Mouse (Mus musculus) intestine, embryonic 15.5 days (tissue): ENCODE data around the gene Prss32. TPM values are rescaled to one million over a fixed set of nuclear protein-coding genes. Genes with fewer than 3 reads are reported as not detected.

Source experiments
- ATAC-seq: fragments of 200-750 bp; cut with Nextera tagmentation; 2 replicates; pipeline ENCODE4 v1.8.0; 2017; ENCODE audit warnings: moderate TSS enrichment, moderate library complexity
- H3K27ac ChIP-seq: fragments of 300-500 bp; sonication (generic); 2 replicates; pipeline ENCODE4 v1.5.1; 2015; ENCODE audit warnings: mild to moderate bottlenecking, inconsistent platforms
- H3K27me3 ChIP-seq: fragments of 300-500 bp; sonication (generic); replicated peaks from 2 replicates; pipeline ENCODE4 v1.6.1; 2015; ENCODE audit warnings: inconsistent platforms
- H3K36me3 ChIP-seq: fragments of 300-500 bp; sonication (generic); 2 replicates; pipeline ENCODE4 v1.6.1; 2015; ENCODE audit warnings: inconsistent platforms
- H3K4me1 ChIP-seq: fragments of 300-500 bp; sonication (generic); replicated peaks from 2 replicates; pipeline ENCODE4 v1.6.1; 2015; ENCODE audit warnings: inconsistent platforms
- H3K4me2 ChIP-seq: fragments of 300-500 bp; sonication (generic); replicated peaks from 2 replicates; pipeline ENCODE4 v1.6.1; 2015; ENCODE audit warnings: mild to moderate bottlenecking, inconsistent platforms
- H3K4me3 ChIP-seq: fragments of 300-500 bp; sonication (generic); replicated peaks from 2 replicates; pipeline ENCODE4 v1.5.1; 2015; ENCODE audit warnings: inconsistent platforms
- H3K9ac ChIP-seq: fragments of 300-500 bp; sonication (generic); 2 replicates; pipeline ENCODE4 v1.6.1; 2015; ENCODE audit warnings: inconsistent platforms
- H3K9me3 ChIP-seq: fragments of 300-500 bp; sonication (generic); 2 replicates; pipeline ENCODE4 v1.6.1; 2016; ENCODE audit warnings: inconsistent platforms
- WGBS: fragments of 180-500 bp; shearing (Covaris S2); methylation state at CpG from one replicate; pipeline ENCODE4 v1.1.7; 2015; 5-methylcytosine and 5-hydroxymethylcytosine counted together
- polyA plus RNA-seq: library from polyadenylated mRNA; unstranded; fragments of >200 nt; fragmentation: Nextera tagmentation; extraction: Ambion mirVana; gene quantifications from 2 replicates; pipeline ENCODE4 v1.2.1, GENCODE M21; 2015

Gene Prss32
- polyA plus RNA-seq, 1 experiment from 2014 or later = 5.1 TPM

- no peak overlapping the region for H3K27ac ChIP-seq
- no peaks in the 10 kb centered on the region for H3K4me1 ChIP-seq
- peaks cover 5% of the 10 kb centered on the region; the same call in 1 of the 2 replicates for H3K9me3 ChIP-seq
- H3K9ac ChIP-seq = no peak overlapping the region
- no peaks in the 10 kb centered on the region for H3K27me3 ChIP-seq
- peaks cover 92% of the 10 kb centered on the region for H3K36me3 ChIP-seq
- H3K4me2 ChIP-seq = no peak overlapping the region
- 97% methylated on average over 5 of the region's 5 CpGs for WGBS
- no peak for ATAC-seq
- H3K4me3 ChIP-seq = no peak overlapping the region
Observed at GRCm38 (mm10) chr17:23820731-23821130, 22.9 kb upstream of the Prss32 start.

DNA sequence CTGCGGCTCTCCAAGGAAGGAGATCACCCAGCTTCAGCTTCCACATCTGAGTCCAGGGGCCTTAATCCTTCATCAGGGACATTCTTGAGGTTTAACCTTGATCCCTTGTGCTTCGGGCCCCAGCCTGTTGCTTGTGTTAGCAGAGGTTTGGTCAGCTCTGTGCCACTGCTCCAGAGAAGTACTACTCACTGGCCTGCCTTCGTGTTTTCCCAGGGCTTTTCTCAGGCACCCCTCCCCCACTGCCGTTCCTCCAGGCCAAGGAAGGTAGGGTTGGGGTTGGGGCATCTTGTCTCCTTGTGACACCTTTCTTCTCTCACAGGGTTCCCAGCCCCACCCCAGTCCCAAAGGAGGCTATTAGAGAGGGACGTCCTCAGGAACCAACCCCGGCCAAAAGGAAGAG is 21.6 kb upstream of the Prss32 start:
- no peaks in the 10 kb centered on the region for H3K27me3 ChIP-seq
- peaks cover 5% of the 10 kb centered on the region; the same call in 1 of the 2 replicates for H3K9me3 ChIP-seq
- no peak overlapping the region for H3K27ac ChIP-seq
- no peaks in the 10 kb centered on the region; the same call in 1 of the 2 replicates for H3K4me1 ChIP-seq
- H3K36me3 ChIP-seq = peaks cover 86% of the 10 kb centered on the region
- H3K4me2 ChIP-seq = no peak overlapping the region
- H3K4me3 ChIP-seq = no peak overlapping the region
- H3K9ac ChIP-seq = no peak overlapping the region
- WGBS = 59% methylated on average over 6 of the region's 6 CpGs
- no peak for ATAC-seq

GRCm38 (mm10) chr17:23823018-23823417 is 20.6 kb upstream of the Prss32 start:
- no peak overlapping the region for H3K4me3 ChIP-seq
- 82% methylated on average over 16 of the region's 16 CpGs for WGBS
- H3K27ac ChIP-seq = no peak overlapping the region; the same call in 1 of the 2 replicates
- H3K9me3 ChIP-seq = peaks cover 5% of the 10 kb centered on the region; the same call in 1 of the 2 replicates
- 0 out of 2 replicates have a peak, but pooled peaks have one; percentile 10 for ATAC-seq
- H3K9ac ChIP-seq = no peak overlapping the region
- no peak overlapping the region for H3K4me2 ChIP-seq
- peaks cover 5% of the 10 kb centered on the region for H3K4me1 ChIP-seq
- H3K27me3 ChIP-seq = no peaks in the 10 kb centered on the region
- H3K36me3 ChIP-seq = peaks cover 76% of the 10 kb centered on the region

DNA sequence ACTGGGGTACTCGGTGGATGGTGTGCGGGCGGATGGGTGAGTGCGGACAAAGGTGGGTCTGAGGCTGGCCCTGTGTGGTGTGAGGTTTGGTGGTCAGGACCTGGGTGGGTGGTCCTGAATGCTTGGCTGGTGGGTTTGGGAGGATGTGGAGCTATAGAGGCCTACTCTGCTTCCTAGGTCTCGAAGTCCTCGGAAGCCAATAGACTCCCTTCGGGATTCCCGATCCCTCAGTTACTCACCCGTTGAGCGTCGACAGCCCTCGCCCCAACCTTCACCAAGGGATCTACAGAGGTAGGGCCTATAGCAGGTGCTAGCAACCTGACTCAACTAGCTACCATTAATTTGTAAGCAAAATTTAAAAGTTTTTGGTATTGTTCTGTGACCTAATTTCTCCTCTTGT is 20.0 kb upstream of the Prss32 start:
- peak; percentile 13; the same call in 1 of the 2 replicates for ATAC-seq
- no peak overlapping the region for H3K4me2 ChIP-seq
- no peak overlapping the region for H3K4me3 ChIP-seq
- H3K36me3 ChIP-seq = peaks cover 70% of the 10 kb centered on the region
- WGBS = 91% methylated on average over 12 of the region's 12 CpGs
- H3K27ac ChIP-seq = no peak overlapping the region; the same call in 1 of the 2 replicates
- H3K9me3 ChIP-seq = peaks cover 5% of the 10 kb centered on the region; the same call in 1 of the 2 replicates
- no peaks in the 10 kb centered on the region for H3K27me3 ChIP-seq
- H3K4me1 ChIP-seq = peaks cover 5% of the 10 kb centered on the region
- H3K9ac ChIP-seq = no peak overlapping the region

DNA sequence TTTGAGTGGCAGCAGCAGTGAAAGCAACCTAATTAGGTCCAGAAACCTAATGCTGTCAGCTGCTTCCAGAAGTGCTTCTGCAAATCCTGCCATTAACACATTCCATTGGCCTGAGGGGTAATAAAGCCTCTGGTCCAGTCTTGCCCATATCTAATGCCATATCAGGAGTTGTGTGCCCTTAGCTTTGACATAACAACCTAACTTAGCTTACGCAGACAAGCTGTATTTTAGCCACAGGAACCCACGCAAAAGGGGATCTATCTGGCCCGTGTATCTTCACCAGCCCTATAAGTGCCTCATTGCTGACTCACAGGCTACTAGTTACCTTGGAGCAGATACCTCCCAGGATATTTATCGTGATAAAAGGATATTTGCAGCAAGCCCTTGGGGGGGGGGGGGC is 18.1 kb upstream of the Prss32 start:
- peaks cover 51% of the 10 kb centered on the region for H3K36me3 ChIP-seq
- peaks cover 5% of the 10 kb centered on the region for H3K4me1 ChIP-seq

DNA sequence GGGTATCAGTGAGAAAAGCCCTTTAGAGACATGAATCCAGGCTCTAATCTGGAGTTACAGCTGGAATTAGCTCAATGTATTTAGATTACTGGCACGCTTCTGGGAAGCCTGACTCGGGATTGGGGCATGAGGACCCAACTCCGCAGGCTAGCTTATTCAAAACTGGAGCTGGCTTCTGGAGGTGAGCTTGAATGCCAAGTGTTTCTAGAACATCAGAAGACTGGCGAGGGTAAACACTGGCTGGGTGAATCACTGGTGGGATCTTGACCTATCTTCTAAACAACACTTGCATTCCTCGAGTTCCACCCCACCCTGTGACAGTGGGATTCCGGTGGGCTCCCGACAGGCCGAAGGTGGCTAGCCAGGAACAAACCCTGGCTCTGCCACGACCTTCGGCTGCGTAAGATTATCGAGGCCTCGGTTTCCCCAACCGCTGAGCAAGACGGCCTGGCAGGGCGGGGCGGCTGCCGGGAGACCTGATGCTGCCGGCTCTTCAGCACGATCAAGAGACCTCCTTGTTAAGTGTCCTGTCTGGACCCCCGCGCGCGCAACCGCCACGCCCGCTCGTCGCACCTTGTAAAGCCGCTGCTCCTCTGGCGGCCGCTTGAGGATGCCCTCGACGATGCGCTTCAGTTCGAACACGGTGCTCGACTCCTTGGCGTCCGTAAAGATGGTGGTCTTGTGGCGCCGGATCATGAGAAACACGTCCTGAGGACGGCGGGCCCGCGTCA is 15.2 kb upstream of the Prss32 start:
- 0 out of 2 replicates have a peak, but pooled peaks cover 2% of the 10 kb centered on the region for H3K27me3 ChIP-seq
- H3K27ac ChIP-seq = peak overlapping the region; percentile 82
- peak overlapping the region; percentile 66 for H3K4me2 ChIP-seq
- under 1% methylated on average over 47 of the region's 47 CpGs for WGBS
- H3K9me3 ChIP-seq = no peaks in the 10 kb centered on the region
- ATAC-seq = peak; percentile 83
- peaks cover 24% of the 10 kb centered on the region for H3K36me3 ChIP-seq
- peak overlapping the region; percentile 73 for H3K9ac ChIP-seq
- peaks cover 5% of the 10 kb centered on the region for H3K4me1 ChIP-seq
- H3K4me3 ChIP-seq = peak overlapping the region; percentile 74

More for the DNA sequence above, 18.1 kb upstream of the Prss32 start:
- 78% methylated on average over 4 of the region's 4 CpGs for WGBS
- no peaks in the 10 kb centered on the region for H3K27me3 ChIP-seq
- H3K9me3 ChIP-seq = no peaks in the 10 kb centered on the region
- no peak overlapping the region for H3K4me3 ChIP-seq
- no peak overlapping the region for H3K27ac ChIP-seq
- no peak overlapping the region for H3K9ac ChIP-seq
- no peak for ATAC-seq
- H3K4me2 ChIP-seq = no peak overlapping the region

- H3K4me1 ChIP-seq = peaks cover 5% of the 10 kb centered on the region
- H3K4me2 ChIP-seq = peak within 1 kb of the TSS; percentile 66
- H3K27me3 ChIP-seq = peaks cover 7% of the 10 kb centered on the region
- ATAC-seq = peak; percentile 98
- WGBS = under 1% methylated on average over 28 of the region's 42 CpGs
- peaks cover 18% of the 10 kb centered on the region for H3K36me3 ChIP-seq
- no peaks in the 10 kb centered on the region for H3K9me3 ChIP-seq
- H3K27ac ChIP-seq = peak within 1 kb of the TSS; percentile 91
- H3K4me3 ChIP-seq = peak within 1 kb of the TSS; percentile 74
- H3K9ac ChIP-seq = peak within 1 kb of the TSS; percentile 73
Observed at GRCm38 (mm10) chr17:23829064-23829619, 14.5 kb upstream of the Prss32 start, which contains the start of gene Elob. Gene Elob (minus strand): TSS chr17:23829136.

GRCm38 (mm10) chr17:23831201-23831600 is 12.5 kb upstream of the Prss32 start:
- Histone ChIP-seq H3K9ac (no peak overlapping the region), H3K4me3 (no peak overlapping the region), H3K4me2 (no peak overlapping the region), H3K4me1 (peaks cover 5% of the 10 kb centered on the region), H3K9me3 (no peaks in the 10 kb centered on the region), H3K27me3 (peaks cover 7% of the 10 kb centered on the region), H3K27ac (no peak overlapping the region), H3K36me3 (peaks cover 3% of the 10 kb centered on the region; the same call in 1 of the 2 replicates)
- 97% methylated on average over 1 of the region's 1 CpGs for WGBS
- no peak for ATAC-seq

GRCm38 (mm10) chr17:23836006-23836575 is 7.6 kb upstream of the Prss32 start, which contains the start of gene Prss33:
Gene Prss33 (minus strand): TSS chr17:23836056.
- Histone ChIP-seq H3K27me3 (peaks cover 10% of the 10 kb centered on the region), H3K36me3 (no peaks in the 10 kb centered on the region), H3K9me3 (no peaks in the 10 kb centered on the region), H3K4me1 (no peaks in the 10 kb centered on the region), H3K4me2 (no peak within 1 kb of the TSS), H3K4me3 (no peak within 1 kb of the TSS), H3K9ac (no peak within 1 kb of the TSS), H3K27ac (no peak within 1 kb of the TSS)
- no peak for ATAC-seq
- 76% methylated on average over 8 of the region's 8 CpGs for WGBS

DNA sequence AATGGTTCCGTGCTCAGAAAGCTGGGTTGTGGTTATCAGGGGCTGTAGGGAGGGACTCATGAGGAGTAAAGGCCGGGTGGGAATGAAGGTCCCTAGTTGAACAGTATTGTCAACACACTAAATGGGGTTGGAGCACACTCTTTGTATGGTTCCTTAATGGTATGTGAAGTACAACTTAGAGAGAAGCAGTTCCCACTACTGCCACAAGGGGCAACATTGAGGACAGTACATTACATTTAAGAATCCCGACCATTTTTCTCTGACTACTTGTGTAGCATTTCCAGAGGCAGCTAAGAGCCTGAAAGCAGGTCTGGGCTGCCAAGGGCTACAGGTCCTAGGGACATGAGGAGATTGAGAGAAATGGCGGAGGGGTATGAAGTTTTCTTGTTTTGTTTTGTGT is 2.5 kb upstream of the Prss32 start:
- no peaks in the 10 kb centered on the region for H3K9me3 ChIP-seq
- no peak overlapping the region for H3K4me2 ChIP-seq
- 33% methylated on average over 4 of the region's 4 CpGs for WGBS
- ATAC-seq = no peak
- no peak overlapping the region for H3K27ac ChIP-seq
- H3K4me3 ChIP-seq = no peak overlapping the region
- H3K4me1 ChIP-seq = no peaks in the 10 kb centered on the region
- peaks cover 4% of the 10 kb centered on the region; the same call in 1 of the 2 replicates for H3K27me3 ChIP-seq
- no peaks in the 10 kb centered on the region for H3K36me3 ChIP-seq
- H3K9ac ChIP-seq = no peak overlapping the region

GRCm38 (mm10) chr17:23843141-23843811 is 379 bp upstream of the Prss32 start:
- Histone ChIP-seq H3K4me3 (no peak overlapping the region), H3K4me1 (no peaks in the 10 kb centered on the region), H3K36me3 (no peaks in the 10 kb centered on the region), H3K9me3 (no peaks in the 10 kb centered on the region), H3K9ac (no peak overlapping the region), H3K27me3 (no peaks in the 10 kb centered on the region), H3K27ac (no peak overlapping the region), H3K4me2 (peak overlapping the region; percentile 51)
- peak; percentile 44 for ATAC-seq
- 49% methylated on average over 23 of the region's 23 CpGs for WGBS

- Histone ChIP-seq H3K4me1 (no peaks in the 10 kb centered on the region), H3K9ac (no peak overlapping the region)
- WGBS = 69% methylated on average over 2 of the region's 2 CpGs
Observed at GRCm38 (mm10) chr17:23850028-23850427, 6.4 kb downstream of the Prss32 start.

More at GRCm38 (mm10) chr17:23850028-23850427, 6.4 kb downstream of the Prss32 start:
- no peak overlapping the region for H3K4me2 ChIP-seq
- no peak overlapping the region for H3K27ac ChIP-seq
- H3K9me3 ChIP-seq = no peaks in the 10 kb centered on the region
- no peaks in the 10 kb centered on the region for H3K27me3 ChIP-seq
- H3K36me3 ChIP-seq = no peaks in the 10 kb centered on the region
- no peak for ATAC-seq
- no peak overlapping the region for H3K4me3 ChIP-seq
